Mouse (Mus musculus) lung, adult 2 months (tissue): ENCODE data around the gene Dgki.

Experiments used
- CTCF ChIP-seq: fragments of 200-500 bp; IDR thresholded peaks from 2 replicates; pipeline ENCODE4 v1.5.1; 2011; ENCODE audit warnings: mild to moderate bottlenecking, low read length, control low read depth; ENCODE audit not compliant: insufficient read depth
- POLR2A ChIP-seq: fragments of 200-500 bp; IDR thresholded peaks from 2 replicates; pipeline ENCODE4 v1.6.1; 2011; ENCODE audit warnings: low read depth, mild to moderate bottlenecking, control low read depth, low read length, borderline replicate concordance; ENCODE audit errors: extremely low read depth

- TF ChIP-seq CTCF (no peak), POLR2A (no peak)
Measured at GRCm38 (mm10) chr6:37261236-37261852, 38.6 kb downstream of the Dgki start.
